Mouse (Mus musculus) layer of hippocampus, postnatal 14 days (tissue): ENCODE measurements at regions not wholly inside any gene's neighbourhood (a gene's known extent, or its start where the extent isn't known, plus 50 kb on each side); places are given as distances from the start of the nearest gene placed in this dataset.

Experiments used
- DNase-seq, 2 experiments: peaks; one replicate each; pipeline ENCODE4 v3.0.0; 2021 to 2022; ENCODE audit warnings: low spot score in 2 of 2, mixed read lengths in 1 of 2

GRCm38 (mm10) chr15:17715584-17715983 lies 987.0 kb downstream of the Cdh9 start:
- no peak for DNase-seq

- no peak for DNase-seq
These were observed 1002.1 kb downstream of the Cdh9 start for GRCm38 (mm10) chr15:17730651-17731050.

GRCm38 (mm10) chr15:17770225-17770677 lies 1041.7 kb downstream of the Cdh9 start:
- DNase-seq: no peak

GRCm38 (mm10) chr15:17779788-17780187 lies 1039.0 kb upstream of the Cdh10 start:
- DNase-seq: no peak

GRCm38 (mm10) chr15:17783368-17783767 lies 1035.4 kb upstream of the Cdh10 start:
- no peak for DNase-seq

- DNase-seq: no peak
These were observed 1021.2 kb upstream of the Cdh10 start for GRCm38 (mm10) chr15:17797516-17797915.

- DNase-seq: peak; percentile 1 to 3
These were observed 1017.3 kb upstream of the Cdh10 start for GRCm38 (mm10) chr15:17801424-17801823.

GRCm38 (mm10) chr15:17803107-17803506 lies 1015.6 kb upstream of the Cdh10 start:
- DNase-seq: peak in 1 of 2 experiments; percentile 0

- DNase-seq: no peak
These were observed 988.4 kb upstream of the Cdh10 start for GRCm38 (mm10) chr15:17830376-17830775.

- DNase-seq: no peak
These were observed 986.8 kb upstream of the Cdh10 start for GRCm38 (mm10) chr15:17831987-17832386.

- peak in 1 of 2 experiments; percentile 40 for DNase-seq
These were observed 938.6 kb upstream of the Cdh10 start for GRCm38 (mm10) chr15:17880168-17880567.

- peak in 1 of 2 experiments; percentile 8 for DNase-seq
These were observed 929.4 kb upstream of the Cdh10 start for GRCm38 (mm10) chr15:17889309-17889708.

GRCm38 (mm10) chr15:17900026-17900425 lies 918.7 kb upstream of the Cdh10 start:
- no peak for DNase-seq

- no peak for DNase-seq
These were observed 906.5 kb upstream of the Cdh10 start for GRCm38 (mm10) chr15:17912241-17912640.

- DNase-seq: no peak
These were observed 886.2 kb upstream of the Cdh10 start for GRCm38 (mm10) chr15:17932573-17932972.

- no peak for DNase-seq
These were observed 884.9 kb upstream of the Cdh10 start for GRCm38 (mm10) chr15:17933875-17934274.

GRCm38 (mm10) chr15:17935473-17935872 lies 883.3 kb upstream of the Cdh10 start:
- no peak for DNase-seq

- no peak for DNase-seq
These were observed 856.0 kb upstream of the Cdh10 start for GRCm38 (mm10) chr15:17962778-17963177.

GRCm38 (mm10) chr15:17963240-17964209 lies 855.2 kb upstream of the Cdh10 start:
- no peak for DNase-seq

GRCm38 (mm10) chr15:17987763-17988162 lies 831.0 kb upstream of the Cdh10 start:
- DNase-seq: no peak

GRCm38 (mm10) chr15:18032626-18033025 lies 786.1 kb upstream of the Cdh10 start:
- DNase-seq: no peak

GRCm38 (mm10) chr15:18052219-18053030 lies 766.3 kb upstream of the Cdh10 start:
- peak in 1 of 2 experiments; percentile 13 for DNase-seq
